Mouse (Mus musculus): ENCODE measurements around the gene Ccnt2.
A peak's percentile ranks its signal among the peaks of the same experiment; 100 is the strongest.
"Not testable (repeated sequence)": the region's sequence is repeated elsewhere in the genome, so short reads cannot be mapped to it uniquely, and the experiment has no call there.

The Ccnt2 gene

DNA sequence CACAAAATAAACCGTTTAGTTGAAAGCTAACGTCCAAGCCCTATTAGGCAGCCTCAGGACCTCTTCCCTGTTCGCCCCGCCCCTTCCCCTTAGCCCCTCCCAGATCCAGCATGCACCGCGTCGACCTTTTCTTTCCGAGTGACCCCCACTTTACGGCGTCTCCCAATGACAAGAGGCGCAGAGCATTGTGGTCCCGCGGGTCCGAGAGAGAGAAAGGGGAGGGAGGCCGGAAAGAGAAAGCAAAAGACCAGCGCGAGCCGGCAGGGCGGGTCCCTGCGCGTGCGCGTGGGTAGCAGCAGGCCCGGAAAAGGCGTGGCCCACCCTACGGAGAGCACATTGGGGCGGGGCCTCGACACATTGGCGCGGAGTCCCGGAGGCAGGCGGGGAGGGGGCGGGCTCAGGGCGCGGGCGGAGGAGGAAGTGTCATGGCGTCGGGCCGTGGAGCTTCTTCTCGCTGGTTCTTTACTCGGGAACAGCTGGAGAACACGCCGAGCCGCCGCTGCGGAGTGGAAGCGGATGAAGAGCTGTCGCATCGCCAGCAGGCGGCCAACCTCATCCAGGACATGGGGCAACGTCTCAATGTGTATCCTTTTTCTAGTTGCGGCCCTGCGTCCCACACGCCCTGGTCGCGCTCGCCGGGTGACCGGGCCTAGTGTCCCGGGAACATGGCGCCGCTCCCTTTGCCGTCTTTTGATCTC is at the start of gene Ccnt2:
TSS of gene Ccnt2 (plus strand) at position 362 of the 698 bp plus-strand sequence.
- peak; percentile 99 for DNase-seq (ENCODE audit: low spot score)

DNA sequence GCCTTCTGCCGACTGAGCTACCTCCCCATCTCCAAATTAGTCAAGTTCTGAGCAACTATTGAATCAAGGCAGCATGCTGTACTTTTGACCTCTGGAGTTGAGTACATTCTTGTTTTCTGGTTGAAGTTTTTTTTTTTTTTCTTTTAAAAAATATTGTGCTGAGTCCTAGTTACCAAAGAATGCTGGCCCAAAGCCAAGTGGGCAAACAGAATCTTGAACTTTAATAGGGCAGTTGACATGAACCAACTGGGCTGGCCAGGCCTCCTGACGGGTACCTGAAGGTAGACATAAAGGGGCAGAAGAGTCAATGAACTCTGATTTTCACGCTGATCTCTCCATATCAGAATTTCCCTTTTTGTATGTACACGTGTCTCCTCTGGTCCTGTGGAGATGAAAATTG is 44.9 kb upstream of the Ccnt2 start, which contains the start of gene Acmsd:
TSS of gene Acmsd (plus strand) at position 318 of the 400 bp plus-strand sequence.
- DNase-seq (ENCODE audit: low spot score) = no peak

DNA sequence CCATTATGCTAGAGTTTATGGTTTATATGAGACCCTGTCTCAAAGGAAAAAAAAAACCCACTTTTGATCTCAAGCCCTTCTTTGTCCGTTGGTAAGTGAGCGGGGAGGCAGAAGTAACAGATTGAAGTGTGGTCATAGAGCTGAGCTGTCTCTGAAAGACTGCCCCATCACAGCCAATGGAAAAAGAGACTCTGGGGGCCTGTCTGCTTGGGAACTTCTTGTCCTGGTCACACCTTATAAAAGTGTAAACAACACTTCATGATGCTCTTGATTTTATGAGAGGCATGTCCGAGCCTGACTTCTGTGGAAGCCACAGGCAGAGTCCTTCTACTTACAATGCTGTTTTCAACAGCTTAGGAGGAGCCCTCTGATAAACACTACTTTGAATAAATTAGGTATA is 42.9 kb upstream of the Ccnt2 start:
- DNase-seq (ENCODE audit: low spot score) = no peak

- DNase-seq (ENCODE audit: low spot score) = no peak
These were observed 41.5 kb upstream of the Ccnt2 start for GRCm38 (mm10) chr1:127732435-127732834.

- DNase-seq (ENCODE audit: low spot score) = no peak
These were observed 41.1 kb upstream of the Ccnt2 start for GRCm38 (mm10) chr1:127732841-127733240.

DNA sequence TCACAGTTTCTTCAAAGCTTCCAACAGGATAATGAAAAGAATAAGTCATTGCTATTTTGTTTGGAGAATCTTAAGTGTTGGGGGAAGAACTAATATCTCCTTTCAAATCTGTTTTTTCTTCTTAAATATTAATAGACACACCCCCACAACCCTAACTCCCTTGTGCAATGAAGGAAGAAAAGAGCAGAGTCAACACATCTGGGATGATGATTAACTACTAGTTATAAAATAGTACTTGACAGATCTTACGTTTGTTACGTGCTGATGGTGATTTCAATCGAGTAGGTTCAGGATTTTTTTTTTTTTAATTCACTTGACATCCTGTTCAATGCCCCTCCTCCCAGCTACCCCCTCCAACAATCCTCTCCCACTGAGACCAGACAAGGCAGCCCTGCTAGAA is 38.6 kb upstream of the Ccnt2 start:
- DNase-seq (ENCODE audit: low spot score) = no peak

GRCm38 (mm10) chr1:127750401-127751102 is 23.4 kb upstream of the Ccnt2 start:
- DNase-seq (ENCODE audit: low spot score) = no peak

GRCm38 (mm10) chr1:127755806-127756205 is 18.2 kb upstream of the Ccnt2 start:
- DNase-seq (ENCODE audit: low spot score) = peak; percentile 5

GRCm38 (mm10) chr1:127756331-127757163 is 17.4 kb upstream of the Ccnt2 start:
- DNase-seq (ENCODE audit: low spot score) = peak; percentile 46

- DNase-seq (ENCODE audit: low spot score) = not testable (repeated sequence)
These were observed 16.8 kb upstream of the Ccnt2 start for GRCm38 (mm10) chr1:127757164-127757545.

DNA sequence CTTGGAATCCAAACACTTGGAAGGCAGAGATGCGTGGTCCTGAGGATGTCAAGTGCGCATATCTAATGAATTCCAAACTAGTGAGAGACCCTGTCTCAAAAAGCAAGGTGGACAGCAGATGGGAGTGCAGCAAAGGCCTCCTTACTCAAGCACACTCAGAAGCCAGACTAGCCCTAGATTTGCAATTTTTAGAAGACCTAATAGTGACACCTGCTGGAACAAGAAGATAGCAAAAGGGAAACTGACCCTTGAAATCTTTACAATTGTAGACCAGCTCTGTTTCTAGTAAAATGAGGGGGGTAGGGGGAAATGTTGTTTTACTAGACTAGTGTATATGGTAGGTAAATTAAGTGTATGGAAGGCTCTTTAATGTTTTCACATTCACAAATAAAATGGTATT is 8.5 kb upstream of the Ccnt2 start:
- no peak for DNase-seq (ENCODE audit: low spot score)

DNA sequence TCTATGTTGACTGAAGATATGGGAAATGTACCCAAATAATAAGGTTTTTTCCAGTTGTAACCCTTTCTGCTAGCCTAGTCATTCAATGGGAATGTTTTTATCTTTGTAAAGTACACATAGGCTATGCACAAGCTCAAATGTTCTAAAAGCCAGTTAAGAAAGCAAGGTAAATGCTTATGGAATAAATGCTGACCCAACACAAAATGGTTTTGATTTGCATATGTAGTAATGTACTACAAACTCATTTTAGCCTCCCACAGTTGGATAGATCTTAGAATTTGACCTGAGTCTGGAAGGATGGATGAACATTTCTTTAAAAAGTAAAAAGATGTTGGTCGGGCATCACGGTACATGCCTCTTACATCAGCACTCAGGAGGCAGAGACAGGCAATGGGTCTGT is 7.2 kb upstream of the Ccnt2 start:
- no peak for DNase-seq (ENCODE audit: low spot score)

GRCm38 (mm10) chr1:127773198-127773802 is 664 bp upstream of the Ccnt2 start:
- no peak for DNase-seq (ENCODE audit: low spot score)

DNA sequence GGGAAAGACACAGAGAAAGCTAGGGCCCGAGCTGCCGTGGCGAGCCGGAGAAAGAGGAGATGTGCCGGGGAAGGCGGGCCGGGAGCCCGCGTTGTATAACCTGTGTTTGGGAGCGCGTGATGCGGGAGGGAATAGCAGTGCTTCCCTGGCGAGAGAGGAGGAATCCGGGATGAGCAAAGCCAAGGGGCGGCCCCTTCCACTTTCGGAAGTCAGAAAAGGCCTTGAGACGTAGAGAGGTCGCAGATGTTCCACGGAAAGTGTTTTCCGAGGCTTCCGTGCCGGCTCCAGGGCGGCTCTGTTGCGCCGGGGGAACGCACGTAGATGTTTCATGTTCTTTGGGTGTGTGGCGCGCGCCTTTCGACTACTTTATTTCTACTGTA is 527 bp downstream of the Ccnt2 start:
- DNase-seq (ENCODE audit: low spot score) = no peak

DNA sequence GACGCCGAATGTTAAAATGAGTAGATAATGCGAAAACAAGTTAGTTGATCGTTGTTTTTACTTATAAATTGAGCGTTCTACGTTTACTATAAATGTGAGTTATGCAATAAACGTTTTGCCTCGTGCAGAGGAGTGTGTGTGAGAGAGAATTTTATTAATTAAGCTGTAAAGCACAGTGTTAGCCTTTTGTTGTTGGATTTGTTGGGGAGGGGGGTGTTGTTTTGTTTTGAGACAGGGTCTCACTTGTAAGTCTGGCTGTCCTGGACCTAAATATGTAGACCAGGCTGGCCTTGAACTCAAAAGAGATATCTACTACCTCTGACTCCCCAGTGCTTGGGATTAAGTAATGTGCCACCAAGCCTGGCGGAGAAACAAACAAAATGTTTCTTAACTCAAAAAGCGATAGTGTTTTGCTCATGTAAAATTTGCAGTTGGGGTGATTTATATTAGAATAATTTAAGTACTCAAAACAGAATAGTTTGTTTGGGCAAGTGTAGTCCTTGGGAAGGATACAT is 1.3 kb downstream of the Ccnt2 start:
- no peak for DNase-seq (ENCODE audit: low spot score)

DNA sequence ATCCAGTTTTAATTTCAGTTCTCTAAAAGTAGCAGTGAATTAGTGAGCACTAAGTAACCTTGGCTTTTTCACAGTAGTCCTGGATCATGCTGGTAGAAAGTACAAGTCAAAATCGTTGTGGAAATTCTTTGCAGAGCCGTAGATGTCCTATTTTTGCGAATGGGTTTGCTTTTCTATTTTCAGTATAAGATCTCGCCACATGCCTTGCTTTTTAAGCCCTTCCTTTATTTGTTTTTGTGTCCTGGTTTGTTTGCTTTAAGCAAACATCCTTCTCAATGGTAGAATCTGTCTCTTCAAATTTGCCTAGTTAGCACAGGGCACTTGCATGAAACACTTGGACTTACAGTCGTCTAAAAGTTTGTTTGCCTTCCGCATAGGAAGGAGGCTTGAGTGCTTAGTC is 2.3 kb downstream of the Ccnt2 start:
- peak; percentile 37 for DNase-seq (ENCODE audit: low spot score)

- no peak for DNase-seq (ENCODE audit: low spot score)
These were observed 4.6 kb downstream of the Ccnt2 start for GRCm38 (mm10) chr1:127778611-127779010.

DNA sequence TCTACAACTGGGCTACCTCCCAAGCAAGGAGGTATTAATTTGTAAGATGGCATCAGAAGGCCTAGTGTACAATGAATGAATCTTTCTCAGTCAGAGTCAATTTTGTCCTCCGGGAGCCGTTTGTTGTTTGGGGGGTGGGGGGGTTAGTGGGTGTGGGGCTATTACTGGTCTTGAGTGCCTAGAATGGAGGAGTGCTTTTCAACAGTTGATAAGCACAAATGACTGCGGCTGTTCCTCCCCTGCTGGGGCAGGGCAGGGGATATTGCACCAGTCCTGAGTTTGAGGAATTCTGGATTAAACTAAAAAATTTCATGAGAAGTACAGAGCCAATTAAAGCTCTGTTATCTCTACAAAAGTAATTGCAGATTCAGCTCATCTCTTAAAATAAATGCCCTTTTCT is 6.2 kb downstream of the Ccnt2 start:
- no peak for DNase-seq (ENCODE audit: low spot score)

DNA sequence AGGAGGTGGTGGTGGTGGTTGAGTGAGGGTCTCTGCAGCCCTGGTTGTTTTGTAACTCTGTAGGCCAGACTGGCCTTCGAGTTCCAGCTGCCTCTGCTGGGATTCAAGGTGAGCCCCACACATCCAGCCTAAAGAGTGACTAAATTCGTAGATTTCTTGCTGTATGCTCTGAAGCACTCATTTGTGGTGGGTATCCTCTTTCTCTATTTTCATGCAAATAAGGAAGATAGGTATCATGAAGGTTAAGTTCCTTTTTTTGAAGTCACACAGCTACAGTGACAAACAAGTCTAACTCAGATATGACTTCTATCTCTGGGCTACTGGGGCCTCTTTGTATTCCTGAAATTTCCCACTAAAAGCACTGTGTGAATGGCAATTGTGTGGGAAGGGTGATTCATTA is 6.9 kb downstream of the Ccnt2 start:
- DNase-seq (ENCODE audit: low spot score) = no peak

- DNase-seq (ENCODE audit: low spot score) = no peak
These were observed 9.9 kb downstream of the Ccnt2 start for GRCm38 (mm10) chr1:127783862-127784261.

DNA sequence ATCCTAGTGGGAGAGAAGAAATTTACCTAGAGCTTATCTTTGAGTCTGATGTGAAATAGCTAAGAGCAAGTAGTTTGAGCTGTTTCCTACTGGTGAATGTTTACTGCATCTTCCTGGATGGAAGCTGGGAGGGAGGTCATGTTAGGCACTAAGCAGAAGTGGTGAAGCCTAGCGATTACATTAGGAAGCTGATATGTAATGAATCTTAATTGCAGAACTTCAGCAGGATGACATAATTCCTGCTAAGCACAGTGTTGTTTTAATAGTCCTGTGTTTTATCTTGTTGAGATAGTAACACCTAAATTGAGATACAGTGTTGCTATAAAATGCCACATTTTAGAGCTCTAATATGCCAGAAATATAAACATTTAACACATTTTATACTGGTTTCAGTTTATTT is 11.9 kb downstream of the Ccnt2 start:
- no peak for DNase-seq (ENCODE audit: low spot score)

DNA sequence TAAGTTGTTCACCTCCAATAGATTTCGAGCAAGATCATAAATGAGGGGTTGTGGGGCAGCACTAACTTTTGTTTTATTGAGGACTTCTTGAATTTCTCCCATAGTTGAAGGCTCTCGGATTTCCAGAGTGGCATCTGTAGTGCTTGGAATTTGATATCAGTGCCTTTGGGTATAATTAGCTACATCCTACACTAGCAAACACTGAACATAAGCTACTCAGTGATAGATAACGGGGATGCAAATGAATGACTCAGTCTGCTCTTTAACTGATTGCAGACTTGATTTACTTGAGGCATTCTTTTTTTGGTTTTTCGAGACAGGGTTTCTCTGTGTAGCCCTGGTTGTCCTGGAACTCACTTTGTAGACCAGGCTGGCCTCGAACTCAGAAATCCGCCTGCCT is 15.0 kb downstream of the Ccnt2 start:
- no peak for DNase-seq (ENCODE audit: low spot score)
